Mouse (Mus musculus) spleen, adult 2 months (tissue): ENCODE results near the gene Rell1.

Source experiments
- CTCF ChIP-seq: fragments of 200-500 bp; IDR thresholded peaks from 2 replicates; pipeline ENCODE4 v1.5.1; 2011; ENCODE audit warnings: mild to moderate bottlenecking, inconsistent platforms; ENCODE audit not compliant: insufficient read depth, insufficient read length, insufficient replicate concordance; ENCODE audit errors: extremely low read depth
- POLR2A ChIP-seq: fragments of 200-500 bp; IDR thresholded peaks from 2 replicates; pipeline ENCODE4 v1.6.1; 2011; ENCODE audit warnings: low read depth, low read length, inconsistent platforms

DNA sequence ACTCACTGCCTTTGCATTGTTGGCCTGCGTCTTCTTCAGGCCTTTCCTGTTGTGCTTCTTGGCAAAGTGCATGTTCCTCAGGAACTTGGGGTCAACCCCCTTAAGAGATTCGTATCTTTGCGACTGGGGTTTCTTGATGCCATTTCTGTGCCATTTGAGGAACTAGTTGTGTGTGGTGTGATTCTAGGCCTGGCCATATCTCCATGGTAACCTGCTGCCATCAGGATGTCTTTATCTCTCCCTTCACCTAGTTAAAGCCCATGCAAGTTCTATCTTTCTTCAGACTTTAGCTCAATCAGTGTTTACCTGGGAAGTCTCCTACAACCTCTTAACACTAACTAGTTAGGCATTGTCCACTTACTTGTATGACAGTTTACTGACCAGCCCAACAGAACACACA lies 22.0 kb upstream of the Rell1 start:
- TF ChIP-seq CTCF (no peak), POLR2A (no peak)
